Mouse (Mus musculus) common myeloid progenitor, adult 5-6 weeks (primary cell): Measurements from ENCODE around the gene Pigc. TPM values are rescaled to one million over a fixed set of nuclear protein-coding genes. Genes with fewer than 3 reads are reported as not detected.

Experiments
- ATAC-seq: replicated peaks from 2 replicates; pipeline ENCODE4 v1.8.0; 2016; ENCODE audit warnings: low read depth, mild to moderate bottlenecking, moderate TSS enrichment, inconsistent platforms; ENCODE audit not compliant: poor library complexity, severe bottlenecking
- total RNA-seq: library from RNA; stranded (forward); fragments of 200-1000, 187-1606 nt; gene quantifications from 2 replicates; pipeline ENCODE4 v1.2.3, GENCODE M21; 2017

Pigc gene
- total RNA-seq, 1 experiment from 2014 or later, result 16.0 TPM

DNA sequence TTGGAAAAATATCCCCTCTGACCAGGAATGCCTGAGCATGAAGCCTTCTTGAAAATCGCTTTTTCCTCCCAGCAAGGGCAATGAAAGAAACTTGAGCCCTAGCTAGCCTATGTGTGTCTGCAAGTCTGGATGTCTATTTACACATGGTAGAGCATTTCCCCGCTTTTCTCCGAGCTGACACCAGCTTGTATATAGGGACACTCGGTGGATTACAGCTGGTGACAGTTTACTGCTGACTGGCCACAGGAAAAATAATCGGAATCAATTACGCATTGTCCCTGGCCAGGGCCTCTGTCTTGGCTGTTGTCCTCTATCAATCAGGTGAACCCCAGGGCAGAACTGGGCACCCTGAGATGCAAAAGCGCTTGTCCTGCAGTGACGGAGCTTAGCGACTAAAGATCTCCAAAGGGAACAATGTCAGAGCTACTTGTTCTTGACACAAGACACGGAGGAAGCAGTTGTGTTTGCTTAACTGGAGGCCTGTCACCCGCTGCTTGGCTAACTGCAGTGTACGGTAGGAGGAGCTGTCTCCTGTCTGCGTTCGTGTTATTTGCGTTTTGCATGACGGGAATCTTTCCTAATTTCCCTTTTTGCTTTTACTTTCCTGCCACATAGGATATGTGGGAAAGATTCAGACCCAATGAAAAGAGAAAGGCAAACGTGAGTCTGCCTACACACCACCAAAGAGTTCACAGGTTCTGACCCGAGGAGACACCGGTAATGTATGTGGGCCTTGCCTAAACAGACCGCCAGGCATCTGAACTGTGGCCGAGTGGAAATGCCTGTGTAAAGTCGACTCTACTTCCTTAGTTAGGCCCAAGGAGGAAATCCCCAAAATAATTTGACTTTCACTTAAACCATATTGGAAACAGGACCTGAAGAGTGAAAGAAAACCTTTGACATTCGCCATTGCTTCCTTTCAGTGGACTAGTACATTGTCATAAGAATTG is 36.1 kb downstream of the Pigc start:
- peak; percentile 88 for ATAC-seq

DNA sequence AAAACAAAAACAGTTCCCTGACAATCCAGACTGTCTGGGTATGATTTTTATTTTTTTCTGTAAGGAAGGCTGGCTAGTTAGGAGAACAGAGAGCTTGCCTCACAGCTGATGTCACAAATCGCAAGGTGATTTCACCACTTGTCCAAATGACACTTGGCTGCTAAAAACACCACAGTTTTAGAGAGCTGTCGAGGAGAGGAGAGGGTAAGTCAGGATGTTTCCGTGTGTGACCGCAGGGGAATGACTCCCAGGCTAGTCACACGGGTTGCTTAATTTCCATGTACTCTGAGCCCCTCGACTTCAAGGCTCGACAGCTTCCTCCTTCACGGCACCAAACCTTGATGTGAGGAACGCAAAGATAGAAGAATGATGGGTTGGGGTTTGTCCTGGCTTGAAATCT is 37.1 kb downstream of the Pigc start:
- peak; percentile 58 for ATAC-seq

DNA sequence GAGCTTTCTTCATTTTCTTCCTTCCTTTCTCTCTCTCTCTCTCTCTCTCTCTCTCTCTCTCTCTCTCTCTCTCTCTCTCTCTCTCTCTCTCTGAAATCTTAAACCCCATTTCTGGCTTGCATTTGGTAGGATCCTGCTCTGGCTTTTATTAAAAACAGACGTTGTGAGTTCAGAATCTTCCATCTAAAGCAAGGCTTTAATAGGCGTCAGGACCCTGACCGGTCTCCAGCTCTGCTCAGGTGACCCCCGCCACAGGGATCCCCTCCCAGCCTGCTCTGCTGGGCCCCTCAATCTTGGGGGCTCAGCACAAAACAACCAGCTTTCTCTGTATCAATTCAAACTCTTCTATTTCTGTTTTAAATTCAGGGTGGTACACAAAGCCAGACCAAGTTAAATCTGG is 39.2 kb downstream of the Pigc start:
- ATAC-seq, result no peak

DNA sequence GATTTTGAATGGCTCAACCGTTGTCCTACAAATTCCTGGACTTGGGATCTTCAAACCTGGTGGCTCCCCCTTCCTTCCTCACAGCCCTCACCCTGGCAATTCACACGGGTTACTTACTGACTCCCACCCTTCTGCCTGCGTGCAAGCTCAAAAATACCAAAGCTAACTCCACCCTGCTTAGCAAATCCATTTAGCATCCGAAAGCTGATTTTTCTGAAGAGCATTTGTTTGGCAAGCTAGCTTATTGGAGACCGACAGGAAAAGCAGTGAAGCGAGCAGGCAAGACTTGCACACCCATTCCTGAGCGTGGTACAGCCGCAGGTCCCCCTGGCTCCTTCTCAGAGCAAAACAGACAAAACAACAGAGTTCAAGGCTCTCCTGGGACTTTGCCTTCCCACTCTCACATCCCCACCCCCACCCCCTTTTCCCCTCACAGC is 39.7 kb downstream of the Pigc start:
- no peak for ATAC-seq

DNA sequence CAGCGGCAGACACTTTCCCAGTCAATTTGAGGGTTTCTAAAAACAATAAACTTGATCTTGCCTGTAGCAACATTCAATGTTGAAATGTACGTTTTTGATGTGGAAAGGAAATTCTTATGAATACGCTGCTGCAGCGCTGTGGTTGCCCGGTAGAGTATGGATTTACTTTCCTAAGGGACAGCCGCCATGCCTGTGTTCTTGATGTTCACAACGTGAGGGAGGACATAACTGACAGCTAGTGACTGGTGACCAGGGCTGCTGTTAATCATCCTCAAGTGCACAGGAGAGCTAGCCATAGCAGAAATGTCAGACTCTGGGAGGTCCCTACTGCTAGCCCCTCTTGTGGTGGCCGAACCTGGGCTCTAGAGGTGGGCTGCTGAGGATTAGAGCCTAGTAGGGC is 40.1 kb downstream of the Pigc start:
- no peak for ATAC-seq

DNA sequence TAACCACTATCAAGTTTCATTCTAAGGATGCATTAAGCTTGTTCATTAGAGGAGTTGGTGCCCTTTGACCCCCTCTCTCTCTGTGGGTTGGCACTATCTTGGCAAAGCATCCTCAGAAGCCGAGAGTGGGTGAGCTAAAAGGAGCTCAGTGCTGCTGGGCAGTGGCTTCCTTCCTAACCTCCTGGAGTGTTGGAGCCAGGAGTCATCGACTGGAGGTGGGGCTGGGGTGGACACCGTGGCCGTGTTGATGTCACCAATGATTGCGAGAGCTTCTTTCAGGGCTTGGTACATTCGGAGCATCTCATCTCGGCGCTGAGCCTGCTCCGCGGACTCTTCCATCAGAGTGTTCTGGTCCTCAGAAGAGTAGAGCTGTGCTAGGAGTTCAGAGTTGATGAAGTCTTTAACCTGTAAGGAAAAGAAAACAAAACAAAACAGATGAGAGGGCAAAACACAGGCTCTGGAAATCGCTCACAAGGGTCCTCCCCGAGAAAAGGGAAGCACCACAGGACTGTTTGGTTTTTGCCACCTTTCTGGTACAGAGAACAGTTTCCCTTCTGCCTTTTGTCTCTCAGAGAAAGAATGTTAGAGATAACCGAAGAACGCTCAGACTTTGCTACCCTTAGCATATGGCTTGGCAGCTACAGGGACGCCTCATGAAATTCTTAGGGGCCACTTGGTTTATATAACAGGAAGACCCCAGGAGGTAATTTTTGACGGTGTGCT is 42.7 kb downstream of the Pigc start:
- peak; percentile 59 for ATAC-seq

DNA sequence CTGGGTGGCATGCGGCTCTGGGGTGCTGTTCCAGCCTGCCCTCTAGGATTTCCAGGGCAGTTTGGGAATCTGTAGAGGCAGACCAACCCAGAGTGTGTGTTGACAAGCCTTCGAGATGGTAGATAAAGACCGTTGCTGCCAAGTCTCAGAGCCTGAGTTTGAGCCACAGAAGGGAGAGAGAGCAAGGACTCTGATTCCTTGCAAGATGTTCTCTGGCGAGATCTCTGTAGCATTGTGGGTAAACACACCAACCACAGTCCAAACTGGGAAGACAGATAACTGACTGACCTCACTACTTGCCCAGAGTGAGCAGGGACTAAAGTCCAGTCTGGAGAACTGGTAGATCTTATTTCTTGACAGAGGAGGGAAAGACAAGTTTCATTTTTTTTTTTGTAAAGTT is 44.6 kb downstream of the Pigc start:
- ATAC-seq, result no peak

DNA sequence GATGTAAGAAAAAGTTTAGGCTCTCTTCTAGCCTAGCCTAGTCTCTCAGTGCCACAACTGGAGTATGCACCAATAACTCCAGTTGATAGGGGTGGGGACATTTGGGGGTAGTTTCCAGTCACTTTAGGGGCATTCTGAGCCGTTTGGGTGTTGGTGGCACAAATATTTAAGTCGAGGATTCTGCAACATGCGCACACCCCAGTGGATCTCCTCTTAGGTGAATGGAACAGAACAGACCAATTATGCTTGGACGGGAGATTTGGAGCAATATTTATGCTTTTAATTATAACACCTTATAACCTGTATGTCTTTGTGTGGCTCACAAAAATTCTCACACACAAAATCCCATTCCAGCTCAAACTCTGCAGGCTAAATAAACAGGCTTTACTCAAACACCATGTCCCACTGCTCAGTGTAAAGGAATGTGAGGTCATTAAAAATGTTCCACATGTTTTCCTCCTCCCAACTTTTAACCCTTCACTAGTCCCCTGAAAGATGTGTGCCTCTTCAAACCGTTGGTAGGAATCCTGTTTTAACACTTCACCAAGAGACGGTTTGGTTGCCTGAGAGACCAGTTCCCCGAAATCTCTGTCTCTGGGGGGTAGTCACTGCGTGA is 46.4 kb downstream of the Pigc start:
- no peak for ATAC-seq

DNA sequence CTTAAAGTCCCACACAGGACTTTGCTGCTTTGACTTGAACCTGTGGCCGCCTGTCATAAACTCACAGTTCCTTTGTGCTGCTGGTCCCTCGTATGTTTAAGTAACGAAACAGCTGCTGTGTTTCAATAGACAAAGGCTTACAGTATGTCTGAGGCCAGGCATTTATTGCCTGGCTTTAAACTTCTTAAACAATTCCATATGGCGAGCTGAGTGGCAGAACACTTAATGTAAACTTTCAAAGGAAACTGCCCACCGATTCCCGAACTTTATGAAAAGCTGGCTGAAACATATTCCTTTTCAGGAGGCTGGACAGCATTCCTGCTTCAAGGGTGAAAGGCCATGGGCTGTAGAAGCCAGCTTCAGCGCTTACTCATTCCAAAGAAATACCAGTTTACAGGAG is 48.0 kb downstream of the Pigc start:
- no peak for ATAC-seq

DNA sequence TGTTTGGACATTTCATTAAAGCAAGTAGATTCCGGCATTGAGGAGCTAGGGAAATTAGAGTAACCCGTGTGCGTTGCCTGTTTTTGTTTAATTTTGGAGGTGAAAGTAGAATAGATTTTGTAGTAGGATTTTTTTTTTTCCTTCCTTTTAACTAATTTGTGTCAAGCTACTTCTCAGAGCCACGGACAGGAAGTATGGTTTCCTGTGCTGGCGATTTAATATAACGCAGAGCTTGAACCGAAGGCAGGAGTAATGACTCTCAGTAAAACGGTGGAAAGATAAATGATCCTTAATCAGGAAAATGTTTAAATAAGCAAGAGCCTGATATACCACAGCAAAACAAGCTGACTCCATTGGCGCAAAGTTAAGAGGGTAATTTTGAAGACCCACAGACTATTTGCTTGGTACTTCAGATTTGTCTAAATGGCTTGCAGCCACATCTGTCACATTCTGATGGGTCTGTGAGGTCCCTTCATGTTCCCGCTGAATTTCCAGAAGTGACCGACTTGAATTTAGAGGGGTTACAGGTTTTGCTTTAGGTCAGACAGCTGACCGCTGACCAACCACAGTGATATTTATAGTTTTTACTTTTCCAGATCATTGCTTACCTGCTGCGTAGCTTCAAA is 49.1 kb downstream of the Pigc start:
- peak; percentile 56; the same call in 1 of the 2 replicates for ATAC-seq

DNA sequence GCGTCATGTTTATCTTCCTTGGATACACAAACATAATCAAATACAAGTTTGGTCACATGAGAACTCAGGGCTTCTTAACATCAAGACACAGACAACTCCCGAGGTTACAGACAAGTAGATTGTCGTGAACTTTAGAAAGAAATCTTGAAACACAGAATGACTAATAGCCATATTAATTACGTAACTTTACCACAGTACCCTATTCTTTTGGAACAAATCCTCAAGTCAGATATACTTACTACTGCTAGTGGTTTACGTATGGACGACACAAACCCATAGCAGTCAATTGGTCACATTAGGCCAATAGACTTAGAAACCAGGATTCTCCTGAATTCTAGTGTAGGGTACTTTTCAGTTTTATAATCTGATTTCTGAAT is 49.6 kb downstream of the Pigc start:
- no peak; the same call in 1 of the 2 replicates for ATAC-seq

DNA sequence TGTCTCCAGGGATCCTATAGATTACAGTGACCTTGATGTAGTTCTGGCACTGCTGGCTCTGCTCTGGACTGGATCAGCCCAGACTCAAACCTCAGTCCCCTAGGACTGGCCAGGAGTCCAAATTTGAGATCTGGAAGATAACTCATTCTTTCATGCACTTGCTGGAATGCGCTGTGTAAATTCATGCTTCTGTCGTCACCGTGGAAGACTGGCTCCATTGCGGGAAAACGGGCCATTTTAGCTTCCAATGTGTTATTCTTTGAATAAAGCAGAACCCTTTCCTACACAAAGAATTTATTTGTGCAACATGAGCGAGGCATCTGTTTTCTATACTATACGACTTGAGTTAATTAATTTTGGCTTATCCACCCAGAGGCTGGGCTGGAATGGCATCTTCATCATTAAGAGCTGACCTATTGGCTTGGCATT is 51.3 kb downstream of the Pigc start:
- no peak for ATAC-seq

DNA sequence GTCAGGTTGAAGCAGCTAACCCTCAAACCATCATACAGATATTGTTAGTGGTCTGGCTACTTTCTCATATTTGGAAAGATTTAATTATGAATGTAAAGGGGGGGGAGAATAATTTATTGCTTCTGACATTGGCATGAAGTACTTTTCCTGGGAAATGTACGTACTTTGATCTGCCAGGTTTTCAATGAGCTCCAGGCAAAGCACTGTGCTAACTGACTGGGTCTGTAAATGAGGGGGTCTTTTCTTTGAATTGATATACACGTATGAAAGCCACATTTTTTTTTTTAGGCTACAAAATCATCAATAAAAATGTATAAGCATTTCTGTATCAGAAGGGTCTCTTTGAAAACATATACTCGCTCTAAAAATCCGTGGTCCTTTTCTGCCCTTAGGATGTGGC is 51.8 kb downstream of the Pigc start:
- ATAC-seq, result no peak

Other genes starting within 250 kb of the Pigc start
- gene Fasl, start 180.7 kb upstream of the Pigc start, total RNA-seq, result not detected in 2 replicates
- 61.5 and 86.5 TPM in 2 replicates for gene Suco, start 92.5 kb upstream of the Pigc start, total RNA-seq
- not detected in 2 replicates for gene 4930558K02Rik, start 10.4 kb downstream of the Pigc start, total RNA-seq